Mouse (Mus musculus) gonadal fat pad, adult 2 months (tissue): ENCODE data around the gene Elovl1. TPM values are rescaled to one million over a fixed set of nuclear protein-coding genes. Genes with fewer than 3 reads are reported as not detected.

ENCODE experiments used
- DNase-seq: peaks from one replicate; pipeline ENCODE4 v3.0.0-alpha.2; 2012; ENCODE audit warnings: low read depth
- polyA plus RNA-seq: library from polyadenylated mRNA; depleted of rRNA; stranded (reverse); fragments of >200 nt; gene quantifications from 2 replicates; pipeline ENCODE4 v1.2.3, GENCODE M21; 2012; rRNA removed

The Elovl1 gene
- polyA plus RNA-seq, 1 experiment, result 164 TPM

- DNase-seq, result no peak
These were observed 1.5 kb downstream of the Elovl1 start for GRCm38 (mm10) chr4:118429215-118429895.

GRCm38 (mm10) chr4:118432332-118432731 lies 4.4 kb downstream of the Elovl1 start:
- no peak for DNase-seq

- DNase-seq, result no peak
These were observed 9.1 kb downstream of the Elovl1 start, which contains the start of gene Cdc20 for GRCm38 (mm10) chr4:118436820-118437603. TSS of gene Cdc20 (minus strand) at chr4:118437352.

- no peak for DNase-seq
These were observed 9.9 kb downstream of the Elovl1 start for GRCm38 (mm10) chr4:118437829-118438253.

- DNase-seq, result no peak
These were observed 17.2 kb downstream of the Elovl1 start for GRCm38 (mm10) chr4:118445088-118445487.

GRCm38 (mm10) chr4:118445781-118446414 lies 18.0 kb downstream of the Elovl1 start:
- no peak for DNase-seq

- DNase-seq, result no peak
These were observed 18.7 kb downstream of the Elovl1 start for GRCm38 (mm10) chr4:118446415-118447153.

- DNase-seq, result no peak
These were observed 29.6 kb downstream of the Elovl1 start, which contains the start of gene Mpl for GRCm38 (mm10) chr4:118457345-118457975. TSS of gene Mpl (minus strand) at chr4:118457513.

- no peak for DNase-seq
These were observed 37.1 kb downstream of the Elovl1 start for GRCm38 (mm10) chr4:118464956-118465355.

GRCm38 (mm10) chr4:118465697-118466163 lies 37.8 kb downstream of the Elovl1 start:
- no peak for DNase-seq

- DNase-seq, result no peak
These were observed 43.4 kb downstream of the Elovl1 start for GRCm38 (mm10) chr4:118471281-118471680.

- DNase-seq, result no peak
These were observed 44.8 kb downstream of the Elovl1 start for GRCm38 (mm10) chr4:118472687-118473086.

GRCm38 (mm10) chr4:118476773-118477530 lies 49.1 kb downstream of the Elovl1 start:
- DNase-seq, result no peak

Other genes starting within 250 kb of the Elovl1 start
- gene Kdm4a, start 248.1 kb upstream of the Elovl1 start, polyA plus RNA-seq, result 34.3 and 39.0 TPM in 2 replicates
- gene Ptprf, start 136.7 kb upstream of the Elovl1 start, polyA plus RNA-seq, result 76.9 and 122 TPM in 2 replicates
- 18.1 and 20.6 TPM in 2 replicates for gene Szt2, start 18.8 kb upstream of the Elovl1 start, polyA plus RNA-seq
- 36.9 and 45.5 TPM in 2 replicates for gene Med8, start 18.8 kb upstream of the Elovl1 start, polyA plus RNA-seq
- 5.1 and 8.8 TPM in 2 replicates for gene Cdc20, start 9.3 kb downstream of the Elovl1 start, polyA plus RNA-seq
- gene Mpl, start 29.4 kb downstream of the Elovl1 start, polyA plus RNA-seq, result 0.06 and 0.07 TPM in 2 replicates
- 37.1 and 47.6 TPM in 2 replicates for gene Tie1, start 62.0 kb downstream of the Elovl1 start, polyA plus RNA-seq
- gene 2610528J11Rik, start 98.9 kb downstream of the Elovl1 start, polyA plus RNA-seq, result 26.7 and 28.6 TPM in 2 replicates
- 25.1 and 25.7 TPM in 2 replicates for gene Tmem125, start 116.0 kb downstream of the Elovl1 start, polyA plus RNA-seq
- gene Cfap57, start 192.7 kb downstream of the Elovl1 start, polyA plus RNA-seq, result 0.30 and 0.71 TPM in 2 replicates
- gene Ebna1bp2, start 192.7 kb downstream of the Elovl1 start, polyA plus RNA-seq, result 16.8 and 22.0 TPM in 2 replicates
- gene Olfr62, start 230.9 kb downstream of the Elovl1 start, polyA plus RNA-seq, result not detected in 2 replicates